Mouse (Mus musculus): ENCODE measurements around the gene Cers6. TPM values are rescaled to one million over a fixed set of nuclear protein-coding genes. Genes with fewer than 3 reads are reported as not detected.

Gene Cers6
- total RNA-seq, 2 experiments from 2014 or later = 64.6 to 74.1 TPM

DNA sequence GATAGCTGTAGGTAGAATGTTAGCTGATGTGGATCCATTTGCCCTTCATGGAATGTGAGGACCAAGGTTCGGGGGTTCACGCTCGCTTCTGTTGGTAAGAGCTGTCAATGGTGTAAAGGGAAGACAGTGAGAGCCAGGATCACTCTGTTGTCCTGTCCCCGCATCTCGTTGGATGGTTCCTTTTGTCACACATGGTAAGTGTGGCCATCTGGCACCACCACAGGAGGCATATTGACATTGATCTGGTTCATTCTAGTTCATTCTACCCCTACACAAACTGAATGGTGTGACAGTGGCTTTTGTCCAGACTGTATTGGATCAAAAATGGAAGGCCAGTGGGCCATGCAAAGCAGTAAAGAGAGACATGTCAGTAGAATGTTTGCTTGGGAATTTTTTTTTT, 142.8 kb downstream of the Cers6 start:
- no peak for DNase-seq (ENCODE audit: low spot score in 2 of 2)

GRCm38 (mm10) chr2:69011392-69011791, 150.2 kb downstream of the Cers6 start:
- no peak for DNase-seq (ENCODE audit: low spot score in 2 of 2)

DNA sequence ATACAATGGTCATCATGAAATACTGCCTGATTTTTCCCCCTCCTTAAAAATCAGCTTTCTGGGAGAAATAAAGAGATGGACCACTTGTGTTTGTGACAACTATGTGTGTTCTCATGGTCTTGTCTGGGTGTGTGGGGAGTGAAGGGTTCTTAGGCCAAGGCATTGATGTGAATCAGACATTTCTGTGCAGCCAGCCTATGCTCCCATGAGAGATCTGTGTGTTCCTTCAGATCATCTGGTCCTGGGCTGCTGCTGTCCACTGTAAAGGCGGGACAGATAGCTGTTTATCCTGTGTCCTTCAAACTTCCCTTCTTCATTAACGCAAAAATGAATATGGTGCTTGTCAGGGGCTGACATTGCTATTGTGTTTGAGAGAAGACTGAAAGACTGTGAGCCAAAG, 150.6 kb downstream of the Cers6 start:
- no peak for DNase-seq (ENCODE audit: low spot score in 2 of 2)

- no peak for DNase-seq (ENCODE audit: low spot score in 2 of 2)
These were observed 153.0 kb downstream of the Cers6 start for GRCm38 (mm10) chr2:69014241-69014640.

DNA sequence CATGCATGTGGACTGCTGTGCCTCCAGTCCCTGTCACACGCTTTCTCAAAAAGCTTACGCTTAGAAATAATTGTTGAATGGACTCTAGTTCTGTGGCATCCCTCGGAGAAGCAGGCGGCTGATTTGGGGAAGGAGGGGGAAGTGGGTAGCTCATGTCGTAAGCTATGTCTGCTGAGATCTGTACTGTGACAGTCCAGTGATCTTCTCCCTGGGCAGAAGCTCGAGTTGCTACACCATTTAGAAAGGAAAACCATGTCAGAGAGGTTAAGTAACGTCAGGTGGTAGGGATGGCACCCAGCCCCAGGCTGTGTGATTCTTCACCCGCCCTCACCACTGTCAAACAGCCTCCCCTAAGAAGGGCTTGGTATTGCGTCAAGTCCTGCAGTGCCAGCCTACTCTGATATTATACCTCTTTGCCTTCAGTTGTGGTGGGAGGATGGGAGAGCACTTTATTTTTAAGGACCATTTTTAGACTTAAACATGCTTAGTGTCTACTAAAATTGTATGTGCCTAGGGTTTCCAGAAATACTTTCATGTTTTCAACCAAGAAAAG, 154.0 kb downstream of the Cers6 start:
- DNase-seq (ENCODE audit: low spot score in 2 of 2) = peak; percentile 36 to 48

DNA sequence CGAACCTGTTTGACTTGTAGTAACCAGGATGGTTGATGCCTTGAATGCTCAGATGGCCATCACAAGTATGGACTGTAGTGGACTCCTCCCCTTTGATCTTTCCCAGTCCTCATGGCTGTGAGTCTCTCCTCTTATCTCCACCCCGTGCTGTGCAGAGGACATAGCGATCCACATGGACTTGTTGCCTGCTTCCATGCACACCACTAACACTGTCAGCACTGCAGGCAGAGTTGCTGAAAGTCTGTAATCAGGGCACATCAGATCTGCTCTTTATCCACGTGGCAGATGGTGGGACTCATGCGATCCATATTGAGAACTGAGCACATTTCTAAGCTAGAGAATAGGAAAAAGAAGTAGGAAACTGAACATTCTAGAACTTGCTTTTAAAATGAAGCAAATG, 154.6 kb downstream of the Cers6 start:
- no peak for DNase-seq (ENCODE audit: low spot score in 2 of 2)

- DNase-seq (ENCODE audit: low spot score in 2 of 2) = no peak
These were observed 157.9 kb downstream of the Cers6 start for GRCm38 (mm10) chr2:69019026-69019565.

DNA sequence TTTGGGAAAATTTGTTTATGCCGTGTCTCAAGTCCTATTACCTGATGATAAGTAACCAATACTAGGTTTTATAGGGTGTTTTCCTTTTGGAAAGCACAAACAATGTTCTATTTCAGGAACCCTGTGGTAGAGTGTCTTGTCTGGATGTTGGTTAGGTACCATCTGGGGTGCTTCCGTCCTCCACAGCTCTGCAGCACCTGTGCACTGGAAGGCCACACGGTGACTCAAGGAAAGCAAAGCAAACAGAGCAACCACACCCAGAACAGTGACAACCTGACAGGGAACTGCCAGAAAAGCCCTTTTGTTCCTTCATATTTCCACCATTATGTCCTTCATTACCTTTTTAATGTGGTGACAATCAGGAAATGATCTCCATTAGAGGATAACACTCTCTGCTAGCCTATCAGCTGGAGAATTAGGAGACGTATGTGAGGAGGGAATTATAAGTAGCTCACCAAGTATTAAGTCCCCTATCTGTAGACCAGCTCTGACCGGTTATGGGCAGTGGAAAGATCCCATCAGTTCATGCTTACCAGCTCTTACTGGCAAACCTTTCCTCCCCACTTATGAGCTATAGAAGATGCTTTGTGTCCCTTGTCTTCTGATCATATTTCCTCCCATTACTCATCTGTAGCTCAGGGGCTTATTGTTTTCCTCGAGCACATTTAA, 158.7 kb downstream of the Cers6 start:
- no peak for DNase-seq (ENCODE audit: low spot score in 2 of 2)

DNA sequence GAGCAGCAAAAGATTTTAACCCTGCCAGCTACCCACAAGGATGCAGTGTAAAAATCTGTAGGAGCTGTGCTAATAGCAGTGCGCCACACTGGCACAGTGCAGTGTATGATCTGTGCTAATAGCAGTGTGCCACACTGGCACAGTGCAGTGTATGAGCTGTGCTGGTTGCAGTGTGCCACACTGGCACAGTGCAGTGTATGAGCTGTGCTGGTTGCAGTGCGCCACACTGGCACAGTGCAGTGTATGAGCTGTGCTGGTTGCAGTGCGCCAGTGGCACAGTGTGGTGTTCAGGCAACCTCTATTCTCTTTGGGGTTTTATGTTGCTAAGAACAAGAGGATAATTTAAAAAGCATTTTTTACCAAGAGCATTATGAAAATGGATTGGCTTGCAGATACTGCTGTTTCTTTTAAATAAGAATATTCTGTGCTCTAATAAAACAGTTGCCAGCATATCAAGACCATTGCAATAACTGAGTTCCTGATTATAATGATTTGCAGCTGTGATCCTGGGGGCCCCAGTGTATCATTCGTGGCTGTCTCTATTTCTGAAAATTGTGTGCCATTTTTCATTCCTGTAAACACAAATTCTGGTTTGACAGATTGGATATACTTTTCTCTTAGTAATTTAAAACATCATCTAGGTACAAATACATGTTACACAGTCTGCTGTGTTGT, 159.5 kb downstream of the Cers6 start:
- no peak for DNase-seq (ENCODE audit: low spot score in 2 of 2)

DNA sequence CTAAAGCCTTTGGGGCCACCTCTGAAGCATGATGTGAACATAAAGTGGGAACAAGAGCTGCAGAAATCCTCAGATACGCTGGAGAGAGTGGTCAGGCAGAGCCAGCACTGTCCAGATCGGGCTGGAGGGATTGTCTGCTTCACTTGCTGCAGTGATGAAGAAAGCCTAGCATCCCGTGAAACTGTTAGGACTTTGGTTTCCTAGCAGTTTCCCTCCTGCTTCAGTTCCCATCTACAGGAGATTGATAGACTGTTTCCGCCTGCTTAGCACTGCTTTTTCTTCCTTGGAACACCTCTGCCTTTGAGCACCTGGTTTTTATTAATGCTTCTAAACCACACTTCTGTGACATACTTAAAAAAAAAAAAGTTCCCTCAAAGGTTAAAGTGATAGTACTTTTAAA, 160.3 kb downstream of the Cers6 start:
- DNase-seq (ENCODE audit: low spot score in 2 of 2) = no peak

DNA sequence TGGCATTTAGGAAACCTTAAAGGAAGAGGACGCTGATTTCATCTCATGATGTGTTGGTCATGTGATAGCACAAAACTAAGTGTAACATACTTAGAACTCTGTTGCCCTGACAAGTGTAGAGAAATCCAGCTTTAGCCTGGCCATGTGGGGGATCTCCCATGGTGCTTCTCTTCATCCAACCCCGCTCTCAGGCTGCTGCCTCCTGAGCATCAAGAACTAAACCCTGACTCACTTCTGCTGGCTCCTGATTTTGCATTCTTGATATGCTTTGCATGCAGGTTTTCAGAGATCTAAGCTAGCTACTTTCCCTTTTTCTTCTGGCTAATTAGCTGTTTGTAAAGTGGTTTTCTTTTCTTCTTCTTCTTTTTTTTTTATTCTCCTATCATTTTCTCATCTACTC, 163.6 kb downstream of the Cers6 start:
- no peak for DNase-seq (ENCODE audit: low spot score in 2 of 2)

GRCm38 (mm10) chr2:69032562-69032961, 171.3 kb downstream of the Cers6 start:
- no peak for DNase-seq (ENCODE audit: low spot score in 2 of 2)

DNA sequence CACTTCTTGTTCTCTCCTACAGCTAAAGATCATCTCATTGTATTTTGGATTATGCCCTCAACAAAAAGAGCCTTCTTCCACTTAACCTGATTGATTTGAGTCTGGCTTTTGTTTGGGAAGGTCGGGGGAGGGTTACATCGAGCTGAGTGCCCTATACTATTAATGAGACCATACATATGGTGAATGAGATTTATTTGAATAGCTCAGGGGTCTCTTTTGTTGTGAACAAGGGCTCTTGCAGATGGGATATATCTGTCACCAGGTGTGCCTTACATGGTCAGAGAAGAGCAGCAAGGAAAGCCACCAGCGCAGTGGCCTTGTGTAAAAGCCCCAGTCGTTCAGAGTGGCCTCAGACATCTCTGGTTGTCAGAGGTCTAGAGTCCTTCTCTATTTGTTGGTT, 174.2 kb downstream of the Cers6 start:
- no peak for DNase-seq (ENCODE audit: low spot score in 2 of 2)

GRCm38 (mm10) chr2:69037362-69037761, 176.1 kb downstream of the Cers6 start:
- no peak for DNase-seq (ENCODE audit: low spot score in 2 of 2)

- DNase-seq (ENCODE audit: low spot score in 2 of 2) = no peak
These were observed 181.3 kb downstream of the Cers6 start for GRCm38 (mm10) chr2:69042327-69043106.

GRCm38 (mm10) chr2:69043431-69044118, 182.3 kb downstream of the Cers6 start:
- DNase-seq (ENCODE audit: low spot score in 2 of 2) = peak in 1 of 2 experiments; percentile 31

DNA sequence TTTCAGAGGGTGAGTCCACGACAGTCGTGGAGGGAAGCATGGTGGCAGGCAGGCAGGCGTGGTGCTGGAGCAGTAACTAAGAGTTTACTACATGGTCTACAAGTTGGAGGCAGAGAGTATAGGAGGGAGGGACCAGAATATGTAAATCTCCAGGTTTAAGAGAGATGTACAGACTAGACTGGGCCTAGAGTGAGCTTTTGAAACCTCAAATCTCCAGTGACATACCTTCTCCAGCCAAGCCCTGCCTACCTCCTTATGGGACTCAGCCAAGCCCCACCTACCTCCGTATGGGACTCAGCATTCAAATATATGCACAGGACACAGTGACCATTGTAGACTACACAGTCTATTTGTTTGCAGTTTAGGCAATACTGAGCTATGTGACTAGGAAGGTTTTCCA, 184.7 kb downstream of the Cers6 start:
- DNase-seq (ENCODE audit: low spot score in 2 of 2) = no peak

DNA sequence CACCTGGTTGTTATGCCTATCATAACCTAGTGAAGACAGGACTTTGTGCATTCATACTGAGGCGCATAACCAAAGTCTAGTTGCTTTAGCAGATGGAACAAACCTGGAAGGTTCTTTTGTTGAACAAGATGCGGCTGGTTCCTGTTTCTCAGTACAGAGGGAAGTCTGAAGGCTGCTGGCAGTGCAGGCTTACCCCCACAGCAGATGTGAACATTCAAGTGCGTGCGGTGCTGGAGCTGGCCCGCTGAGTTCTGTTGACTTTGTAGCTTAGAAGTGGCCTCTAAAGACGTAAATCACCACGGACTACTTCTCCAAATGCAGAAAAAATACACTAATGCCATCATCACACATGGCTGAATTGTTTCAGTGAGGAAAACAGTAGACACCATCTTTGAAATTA, 186.1 kb downstream of the Cers6 start:
- DNase-seq (ENCODE audit: low spot score in 2 of 2) = no peak

DNA sequence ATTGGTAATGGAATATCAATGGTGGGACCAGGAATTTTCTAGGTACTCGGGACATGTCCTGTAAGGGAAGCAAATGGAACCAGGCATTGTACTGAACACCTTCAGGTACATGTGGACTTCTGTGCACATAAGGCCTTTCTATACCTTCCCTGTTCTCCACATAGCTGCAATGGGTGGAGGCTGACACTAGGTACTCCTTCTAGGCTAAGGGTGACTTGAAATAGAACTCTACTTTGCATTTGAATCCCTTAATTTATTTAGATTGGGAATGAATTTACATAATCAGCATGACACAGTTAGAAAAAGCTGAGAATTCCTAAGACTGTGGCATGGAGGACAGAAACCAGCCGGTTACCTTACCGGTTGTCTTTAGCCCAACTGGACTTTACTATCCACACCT, 186.6 kb downstream of the Cers6 start:
- no peak for DNase-seq (ENCODE audit: low spot score in 2 of 2)

DNA sequence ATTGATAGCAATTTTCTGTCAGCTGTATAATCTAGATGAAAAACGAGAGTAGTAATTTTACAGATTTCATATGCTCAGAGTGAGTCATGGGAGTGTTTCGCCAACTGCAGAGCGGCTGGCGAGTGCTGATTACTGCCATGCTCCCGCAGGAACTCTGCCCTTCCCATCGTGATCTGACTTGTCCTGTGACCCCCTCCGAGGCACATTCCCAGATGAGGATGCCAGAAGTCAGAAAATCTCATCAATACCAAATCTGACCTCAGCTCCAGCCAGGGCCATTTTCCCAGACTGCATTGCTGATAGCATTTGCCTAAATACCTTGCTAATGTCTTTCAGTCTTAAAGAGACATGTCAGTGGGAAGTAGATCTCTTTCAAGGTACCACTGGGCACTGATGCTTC, 187.9 kb downstream of the Cers6 start:
- no peak for DNase-seq (ENCODE audit: low spot score in 2 of 2)

DNA sequence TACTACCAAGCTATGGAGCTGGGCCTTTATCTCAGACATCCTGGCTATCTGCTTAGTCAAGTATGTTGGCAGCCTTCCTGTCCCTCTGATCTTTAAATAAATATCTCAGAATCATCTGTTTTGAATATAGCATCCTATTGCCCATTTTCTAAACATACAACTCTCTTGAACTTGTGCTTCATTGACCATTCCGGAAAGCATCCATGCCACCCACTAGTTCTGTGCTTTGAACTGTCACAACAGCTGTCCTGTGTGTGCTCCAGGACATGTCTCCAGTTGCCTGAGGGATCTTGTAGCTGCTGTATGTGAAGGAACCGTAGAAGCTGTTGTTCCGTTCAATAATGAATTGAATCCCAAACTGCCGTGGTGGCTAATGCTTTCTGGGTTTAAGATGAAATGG, 188.9 kb downstream of the Cers6 start:
- DNase-seq (ENCODE audit: low spot score in 2 of 2) = no peak

Data from left cerebral cortex, adult 18-20 months (tissue).